In the genomic region with DNA sequence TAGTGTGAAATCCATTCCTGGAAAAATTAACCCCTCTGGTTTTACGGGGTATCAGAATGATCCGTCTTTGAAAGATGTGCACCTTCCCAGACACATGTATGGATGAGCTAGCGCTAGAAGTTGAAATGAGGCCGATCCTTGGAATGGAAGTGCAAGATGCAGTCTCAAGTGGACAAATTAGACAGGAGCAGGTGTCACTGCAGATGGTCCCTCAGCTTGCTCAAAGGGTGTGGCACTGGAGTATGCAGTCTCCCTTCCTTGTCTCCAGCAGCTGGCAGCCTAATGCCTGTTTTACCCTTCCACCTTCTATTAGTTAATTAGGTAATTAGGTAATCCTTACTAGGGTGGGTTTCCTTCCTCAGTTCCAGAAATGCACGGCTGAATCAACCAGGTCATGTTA, we compare ENCODE assay signal across 13 mouse cellular contexts.
"Had no signal": no experiment of that assay in that cellular context is flagged by ENCODE, and none has a peak within 500 bp of the region (broad histone marks: within the 10 kb centered on the region; RNA-seq: fewer than 3 reads in every experiment).

No protein-coding gene starts in this region.

- DNase-seq: lung, adult 18-20 months; lung, embryonic 14.5 days; lung, postnatal 10 days; lung, postnatal 4 days; midbrain, embryonic 14.5 days; right cerebral cortex, postnatal 14 days; thymus, adult 2 months; thymus, postnatal 25 days; thymus, postnatal 4 days had no signal

- H3K27me3 ChIP-seq: neural tube, embryonic 12.5 days; stomach, embryonic 15.5 days had no signal

- H3K4me3 ChIP-seq: midbrain, embryonic 10.5 days; midbrain, embryonic 12.5 days; neural tube, embryonic 12.5 days; stomach, embryonic 15.5 days had no signal

- H3K36me3 ChIP-seq: midbrain, embryonic 10.5 days; midbrain, embryonic 12.5 days; neural tube, embryonic 12.5 days; stomach, embryonic 15.5 days had no signal
